Mouse (Mus musculus): ENCODE measurements around the gene Tas2r110. TPM values are rescaled to one million over a fixed set of nuclear protein-coding genes. Genes with fewer than 3 reads are reported as not detected.

Tas2r110 gene
- not detected in 3 replicates for total RNA-seq (2017)

DNA sequence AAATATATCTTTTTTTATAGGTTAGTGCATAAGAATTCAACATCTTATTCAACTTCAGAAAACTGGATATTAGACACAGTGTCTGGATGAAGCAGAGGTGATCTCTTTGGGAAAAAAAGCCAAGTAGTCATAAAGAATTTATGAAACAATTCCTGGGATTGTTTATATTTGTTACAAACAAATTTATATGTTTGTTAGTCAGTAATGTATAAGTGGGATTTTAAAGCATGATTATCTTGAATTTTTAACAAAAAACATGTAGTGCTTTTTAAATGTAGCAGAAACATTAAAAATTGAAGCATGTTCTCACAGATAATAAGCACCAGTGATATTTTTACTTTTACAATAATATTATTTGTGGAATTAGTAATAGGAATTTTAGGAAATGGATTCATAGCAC lies at the start of gene Tas2r110:
Gene Tas2r110 (plus strand): TSS at position 301 of the 400 bp plus-strand sequence.
- no peak for ATAC-seq (replicated peaks; ENCODE audit: insufficient number of reproducible peaks, low FRiP score, low TSS enrichment, poor library complexity, severe bottlenecking)

DNA sequence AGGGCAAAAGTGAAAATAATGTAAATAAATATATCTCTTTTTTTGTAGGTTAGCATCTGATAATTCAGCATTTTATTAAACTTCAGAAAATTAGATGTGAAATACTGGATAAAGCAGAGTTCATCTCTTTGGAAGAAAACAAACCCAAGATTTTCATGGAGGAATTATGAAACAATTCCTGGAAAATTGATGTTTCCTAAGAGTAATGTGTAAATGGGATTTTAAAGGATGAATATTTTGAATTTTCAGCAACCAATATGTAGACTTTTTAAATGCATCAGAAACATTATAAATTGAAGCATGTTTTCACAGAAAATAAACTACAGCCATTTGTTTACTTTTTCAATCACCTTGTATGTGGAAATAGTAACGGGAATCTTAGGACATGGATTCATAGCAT lies 21.0 kb upstream of the Tas2r110 start, which contains the start of gene Tas2r123:
Gene Tas2r123 (plus strand): TSS at position 301 of the 400 bp plus-strand sequence.
- ATAC-seq (replicated peaks; ENCODE audit: insufficient number of reproducible peaks, low FRiP score, low TSS enrichment, poor library complexity, severe bottlenecking): no peak

DNA sequence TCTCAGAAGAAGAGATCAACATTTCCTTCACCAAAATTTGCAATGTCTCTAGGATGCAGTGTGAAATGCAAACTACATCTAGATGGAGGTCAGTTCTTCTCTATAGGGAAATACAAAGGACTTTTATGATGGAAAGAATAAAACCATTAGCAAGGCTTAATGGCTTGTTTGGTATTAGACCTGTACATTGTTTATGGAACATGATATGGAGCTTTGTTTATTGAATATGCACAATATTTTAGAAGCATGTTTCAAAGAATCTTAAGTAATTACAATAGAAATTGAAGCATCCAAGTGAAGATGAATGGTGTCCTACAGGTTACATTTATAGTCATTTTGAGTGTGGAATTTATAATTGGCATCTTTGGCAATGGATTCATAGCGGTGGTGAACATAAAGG lies 12.7 kb upstream of the Tas2r110 start, which contains the start of gene Tas2r116:
Gene Tas2r116 (plus strand): TSS at position 301 of the 400 bp plus-strand sequence.
- ATAC-seq (replicated peaks; ENCODE audit: insufficient number of reproducible peaks, low FRiP score, low TSS enrichment, poor library complexity, severe bottlenecking): no peak

DNA sequence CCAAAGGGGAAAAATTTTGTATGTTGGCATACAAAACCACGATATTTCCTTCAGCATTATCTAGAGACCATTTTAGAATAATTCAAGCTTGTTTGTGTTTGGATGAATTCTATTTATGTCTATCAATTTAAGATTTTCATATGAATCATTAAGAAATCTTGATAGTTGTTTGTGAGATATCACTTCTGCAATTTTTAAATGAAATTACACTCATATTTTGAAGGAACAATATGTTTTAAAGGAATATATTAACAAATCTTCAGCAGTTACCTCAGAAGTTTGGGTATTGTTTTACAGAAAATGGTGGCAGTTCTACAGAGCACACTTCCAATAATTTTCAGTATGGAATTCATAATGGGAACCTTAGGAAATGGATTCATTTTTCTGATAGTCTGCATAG lies 24.9 kb downstream of the Tas2r110 start, which contains the start of gene Tas2r113:
Gene Tas2r113 (plus strand): TSS at position 301 of the 400 bp plus-strand sequence.
- ATAC-seq (replicated peaks; ENCODE audit: insufficient number of reproducible peaks, low FRiP score, low TSS enrichment, poor library complexity, severe bottlenecking): no peak

DNA sequence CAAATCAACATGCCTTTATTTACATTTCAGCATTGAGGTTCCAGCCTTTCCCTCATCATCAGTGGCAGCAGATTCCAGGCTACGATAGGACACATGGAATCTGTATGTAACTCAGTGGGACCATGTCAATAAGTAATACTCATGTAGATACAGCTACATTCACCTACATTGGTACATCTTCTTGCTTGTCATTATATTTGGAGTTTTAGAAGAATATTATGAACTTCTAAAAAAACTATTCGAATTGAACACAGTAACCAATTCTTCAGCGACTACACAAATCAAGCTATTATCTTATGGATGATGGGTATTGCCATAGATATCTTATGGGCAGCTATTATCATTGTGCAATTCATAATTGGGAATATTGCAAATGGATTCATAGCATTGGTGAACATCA lies 41.5 kb downstream of the Tas2r110 start, which contains the start of gene Tas2r125:
Gene Tas2r125 (plus strand): TSS at position 301 of the 400 bp plus-strand sequence.
- no peak for ATAC-seq (replicated peaks; ENCODE audit: insufficient number of reproducible peaks, low FRiP score, low TSS enrichment, poor library complexity, severe bottlenecking)

Other genes starting within 250 kb of the Tas2r110 start
- gene A630073D07Rik, start 216.5 kb upstream of the Tas2r110 start, total RNA-seq (2017): not detected in 3 replicates
- gene Tas2r120, start 211.1 kb upstream of the Tas2r110 start, total RNA-seq (2017): not detected in 3 replicates
- not detected in 3 replicates for gene Tas2r121, start 167.0 kb upstream of the Tas2r110 start, total RNA-seq (2017)
- not detected in 3 replicates for gene Tas2r122, start 156.1 kb upstream of the Tas2r110 start, total RNA-seq (2017)
- gene Tas2r115, start 130.0 kb upstream of the Tas2r110 start, total RNA-seq (2017): not detected in 3 replicates
- not detected in 3 replicates for gene Tas2r124, start 113.3 kb upstream of the Tas2r110 start, total RNA-seq (2017)
- gene Tas2r102, start 105.9 kb upstream of the Tas2r110 start, total RNA-seq (2017): not detected in 3 replicates
- not detected in 3 replicates for gene Tas2r136, start 89.8 kb upstream of the Tas2r110 start, total RNA-seq (2017)
- not detected in 3 replicates for gene Tas2r117, start 65.2 kb upstream of the Tas2r110 start, total RNA-seq (2017)
- gene Tas2r123, start 20.9 kb upstream of the Tas2r110 start, total RNA-seq (2017): not detected in 3 replicates
- not detected in 3 replicates for gene Tas2r116, start 12.6 kb upstream of the Tas2r110 start, total RNA-seq (2017)
- not detected in 3 replicates for gene Tas2r113, start 25.0 kb downstream of the Tas2r110 start, total RNA-seq (2017)
- not detected in 3 replicates for gene Tas2r125, start 41.6 kb downstream of the Tas2r110 start, total RNA-seq (2017)
- not detected in 3 replicates for gene Tas2r129, start 83.1 kb downstream of the Tas2r110 start, total RNA-seq (2017)
- not detected in 3 replicates for gene Tas2r131, start 89.9 kb downstream of the Tas2r110 start, total RNA-seq (2017)
- gene Tas2r109, start 113.0 kb downstream of the Tas2r110 start, total RNA-seq (2017): not detected in 3 replicates
- not detected in 3 replicates for gene Tas2r103, start 169.1 kb downstream of the Tas2r110 start, total RNA-seq (2017)
- gene Tas2r140, start 187.8 kb downstream of the Tas2r110 start, total RNA-seq (2017): 0.32 TPM in 1 of 3 replicates, not detected in the others
- gene Smim10l1, start 236.9 kb downstream of the Tas2r110 start, total RNA-seq (2017): 33.4 to 57.3 TPM (median 44.8 TPM) in 3 replicates